Comparison of ENCODE assay signal across 10 mouse cellular contexts in the genomic region with DNA sequence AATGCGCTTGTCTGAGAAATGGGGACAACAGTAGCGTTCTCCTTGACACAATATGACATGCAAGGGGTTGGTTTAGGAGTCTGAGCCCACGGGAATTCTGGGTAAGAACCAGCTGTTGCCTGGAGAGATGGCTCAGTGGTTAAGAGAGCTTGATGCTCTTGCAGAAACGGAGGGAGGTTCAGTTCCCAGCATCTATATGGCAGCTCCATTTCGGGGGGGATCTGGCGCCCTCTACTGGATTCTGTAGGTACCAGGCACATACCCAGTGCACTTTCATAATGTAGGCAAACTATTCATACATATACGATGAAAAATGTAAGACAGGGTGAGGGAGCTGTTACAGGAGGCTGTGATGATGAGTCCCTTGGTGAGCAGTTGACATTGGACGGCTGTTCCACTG.
A peak's percentile ranks its signal among the peaks of the same experiment; 100 is the strongest.
DNase-seq lines count a peak whose midpoint lies in the region; ATAC-seq and TF ChIP-seq lines count a peak whose summit lies in the region.
"Had no signal": no experiment of that assay in that cellular context is flagged by ENCODE, and none has a peak within 500 bp of the region (broad histone marks: within the 10 kb centered on the region; RNA-seq: fewer than 3 reads in every experiment).

No protein-coding gene starts in this region.

- H3K36me3 ChIP-seq in hindbrain, embryonic 14.5 days (replicated peaks; ENCODE audit: control insufficient read depth, insufficient read depth) = no peaks in the 10 kb centered on the region
- H3K36me3 ChIP-seq in hindbrain, embryonic 12.5 days = no peaks in the 10 kb centered on the region
- no peaks in the 10 kb centered on the region for H3K36me3 ChIP-seq in ES-E14 (ENCODE audit: control insufficient read depth, insufficient read depth, low read length, poor library complexity, severe bottlenecking)
- no peaks in the 10 kb centered on the region for H3K36me3 ChIP-seq in forebrain, postnatal 0 days (ENCODE audit: insufficient read depth)
- no peaks in the 10 kb centered on the region for H3K36me3 ChIP-seq in megakaryocyte, embryonic 14.5 days (replicated peaks; ENCODE audit: low read length)
- H3K36me3 ChIP-seq: embryonic facial prominence, embryonic 12.5 days; limb, embryonic 13.5 days had no signal

- ATAC-seq in hindbrain, embryonic 14.5 days (ENCODE audit: low FRiP score) = no peak
- no peak for ATAC-seq in hindbrain, embryonic 12.5 days (ENCODE audit: low FRiP score)
- ATAC-seq in cerebellum, adult (ENCODE audit: insufficient number of reproducible peaks, low FRiP score, low TSS enrichment) = peak; percentile 58; the same call in 1 of the 2 replicates
- ATAC-seq in forebrain, postnatal 0 days = peak; percentile 36

- H3K27me3 ChIP-seq in hindbrain, embryonic 14.5 days (ENCODE audit: control insufficient read depth, insufficient read depth, low read length) = no peaks in the 10 kb centered on the region
- H3K27me3 ChIP-seq in hindbrain, embryonic 12.5 days = no peaks in the 10 kb centered on the region
- H3K27me3 ChIP-seq in forebrain, postnatal 0 days (ENCODE audit: insufficient read depth, low read length) = no peaks in the 10 kb centered on the region
- H3K27me3 ChIP-seq in megakaryocyte, embryonic 14.5 days (replicated peaks) = peaks cover 16% of the 10 kb centered on the region
- H3K27me3 ChIP-seq: embryonic facial prominence, embryonic 12.5 days; limb, embryonic 13.5 days had no signal

- H3K9ac ChIP-seq in hindbrain, embryonic 14.5 days = no peak overlapping the region
- no peak overlapping the region for H3K9ac ChIP-seq in hindbrain, embryonic 12.5 days
- no peak overlapping the region for H3K9ac ChIP-seq in ES-E14 (ENCODE audit: insufficient read depth, low read depth, low read length, poor library complexity, severe bottlenecking)
- H3K9ac ChIP-seq in forebrain, postnatal 0 days = no peak overlapping the region
- H3K9ac ChIP-seq: embryonic facial prominence, embryonic 12.5 days; limb, embryonic 13.5 days had no signal

- peak; percentile 59 for TF ChIP-seq CTCF in forebrain, postnatal 0 days (IDR thresholded peaks at IDR 0.05; ENCODE audit: low read depth)

- no peak overlapping the region for H3K4me2 ChIP-seq in hindbrain, embryonic 14.5 days (replicated peaks)
- H3K4me2 ChIP-seq in hindbrain, embryonic 12.5 days (replicated peaks) = no peak overlapping the region
- H3K4me2 ChIP-seq in forebrain, postnatal 0 days (ENCODE audit: low read depth) = no peak overlapping the region
- H3K4me2 ChIP-seq: embryonic facial prominence, embryonic 12.5 days; limb, embryonic 13.5 days had no signal

- no peaks in the 10 kb centered on the region for H3K4me1 ChIP-seq in hindbrain, embryonic 14.5 days (replicated peaks; ENCODE audit: control insufficient read depth, insufficient read depth, low read length)
- no peaks in the 10 kb centered on the region for H3K4me1 ChIP-seq in hindbrain, embryonic 12.5 days
- H3K4me1 ChIP-seq in ES-E14 (ENCODE audit: control insufficient read depth in 2 of 2, insufficient read depth in 2 of 2, low read length in 2 of 2, poor library complexity in 1 of 2) = peaks cover 3 to 6% of the 10 kb centered on the region in 2 experiments; a peak in 1 of 4 replicates
- H3K4me1 ChIP-seq in forebrain, postnatal 0 days (ENCODE audit: insufficient read depth) = no peaks in the 10 kb centered on the region
- peaks cover 53% of the 10 kb centered on the region for H3K4me1 ChIP-seq in megakaryocyte, embryonic 14.5 days
- H3K4me1 ChIP-seq: limb, embryonic 13.5 days had no signal

- no peak overlapping the region for H3K4me3 ChIP-seq in hindbrain, embryonic 14.5 days (replicated peaks; ENCODE audit: low read length)
- no peak overlapping the region for H3K4me3 ChIP-seq in hindbrain, embryonic 12.5 days
- H3K4me3 ChIP-seq in ES-E14 (ENCODE audit: insufficient read depth in 1 of 2, low read depth in 1 of 2, low read length in 2 of 2, poor library complexity in 1 of 2, severe bottlenecking in 1 of 2) = no peak overlapping the region
- no peak overlapping the region for H3K4me3 ChIP-seq in forebrain, postnatal 0 days (ENCODE audit: low read depth, low read length)
- peak overlapping the region; percentile 53 for H3K4me3 ChIP-seq in megakaryocyte, embryonic 14.5 days (replicated peaks)
- H3K4me3 ChIP-seq: embryonic facial prominence, embryonic 12.5 days; limb, embryonic 13.5 days had no signal

- H3K9me3 ChIP-seq in hindbrain, embryonic 14.5 days (ENCODE audit: control insufficient read depth, low read length) = no peaks in the 10 kb centered on the region
- H3K9me3 ChIP-seq in hindbrain, embryonic 12.5 days (replicated peaks) = no peaks in the 10 kb centered on the region
- no peaks in the 10 kb centered on the region for H3K9me3 ChIP-seq in ES-E14 (ENCODE audit: control insufficient read depth, insufficient read depth, low read depth, low read length)
- H3K9me3 ChIP-seq in forebrain, postnatal 0 days (ENCODE audit: low read length) = no peaks in the 10 kb centered on the region
- H3K9me3 ChIP-seq in megakaryocyte, embryonic 14.5 days = no peaks in the 10 kb centered on the region
- H3K9me3 ChIP-seq: embryonic facial prominence, embryonic 12.5 days; limb, embryonic 13.5 days had no signal

- 33% methylated on average over 8 of the region's 8 CpGs for WGBS in hindbrain, embryonic 14.5 days
- 35% methylated on average over 8 of the region's 8 CpGs for WGBS in hindbrain, embryonic 12.5 days
- 33% methylated on average over 8 of the region's 8 CpGs for WGBS in forebrain, postnatal 0 days

- DNase-seq in hindbrain, embryonic 14.5 days (ENCODE audit: low spot score) = peak; percentile 50
- peak; percentile 36 for DNase-seq in ES-E14 (ENCODE audit: low read depth, low spot score)
- peak; percentile 41 for DNase-seq in forebrain, postnatal 0 days
- DNase-seq in layer of hippocampus, postnatal 10 days (ENCODE audit: low spot score in 2 of 2) = peak; percentile 30 to 59
- DNase-seq in spleen, postnatal 36 days (ENCODE audit: low spot score in 2 of 2) = peak; percentile 60 to 67

- H3K27ac ChIP-seq in hindbrain, embryonic 14.5 days = no peak overlapping the region
- H3K27ac ChIP-seq in hindbrain, embryonic 12.5 days = no peak overlapping the region
- H3K27ac ChIP-seq in ES-E14 (ENCODE audit: insufficient read depth, low read depth, low read length, poor library complexity, severe bottlenecking) = no peak overlapping the region
- no peak overlapping the region for H3K27ac ChIP-seq in forebrain, postnatal 0 days (ENCODE audit: low read depth, low read length)
- H3K27ac ChIP-seq: embryonic facial prominence, embryonic 12.5 days; limb, embryonic 13.5 days had no signal

- in situ Hi-C loops in ES-E14 (cut with MboI; ENCODE audit: low sequenced_read_pairs in 2 of 2, unreplicated experiment in 2 of 2) = no loop called here

TF ChIP-seq in ES-E14, 5 proteins besides CTCF, POLR2A, EP300 and RAD21:
- TF ChIP-seq CHD2 (IDR thresholded peaks at IDR 0.05; ENCODE audit: low read depth, low read length) = no peak
- TF ChIP-seq HCFC1 (IDR thresholded peaks at IDR 0.05; ENCODE audit: borderline replicate concordance, insufficient read depth, low read length) = no peak
- TF ChIP-seq MAFK (IDR thresholded peaks at IDR 0.05; ENCODE audit: insufficient read depth, low read depth, low read length) = no peak
- no peak for TF ChIP-seq ZNF384 (IDR thresholded peaks at IDR 0.05; ENCODE audit: low read depth, low read length)
- no peak for TF ChIP-seq ZC3H11A (IDR thresholded peaks at IDR 0.05; ENCODE audit: borderline replicate concordance, low read depth, low read length)

Comparison
In these comparisons a context has a peak if more than half of its experiments do, and no peak if none do; other contexts are left out.
1. ATAC-seq: peak in cerebellum, adult (single experiment) and forebrain, postnatal 0 days (single experiment); none in hindbrain, embryonic 14.5 days (single experiment) and hindbrain, embryonic 12.5 days (single experiment).
2. Peak in every context shown above with its lines, with median percentiles within 50 percentile points of each other: DNase-seq.